Mouse (Mus musculus) C2C12 (cell line): ENCODE measurements around the gene Fnbp1. TPM values are rescaled to one million over a fixed set of nuclear protein-coding genes. Genes with fewer than 3 reads are reported as not detected.

ENCODE experiments used
- H3K27me3 ChIP-seq: one replicate; pipeline ENCODE4 v1.6.1; 2011; ENCODE audit not compliant: control insufficient read depth, insufficient read depth, insufficient read length
- H3K36me3 ChIP-seq: one replicate; pipeline ENCODE4 v1.6.1; 2011; ENCODE audit not compliant: control insufficient read depth, insufficient read depth
- H3K4me3 ChIP-seq: one replicate; pipeline ENCODE4 v1.5.1; 2011; ENCODE audit warnings: mild to moderate bottlenecking, control low read depth; ENCODE audit not compliant: poor library complexity, insufficient read depth, severe bottlenecking
- H3K79me2 ChIP-seq: one replicate; pipeline ENCODE4 v1.6.1; 2011; ENCODE audit not compliant: control insufficient read depth, insufficient read depth
- H3K79me3 ChIP-seq: one replicate; pipeline ENCODE4 v1.6.1; 2011; ENCODE audit warnings: low read depth, control low read depth
- H3ac ChIP-seq: one replicate; pipeline ENCODE3; 2011; ENCODE audit warnings: low read depth; ENCODE audit not compliant: control insufficient read depth, insufficient read length
- CEBPB ChIP-seq: IDR thresholded peaks from one replicate; pipeline ENCODE4 v1.6.1; 2011; ENCODE audit warnings: low read depth, mild to moderate bottlenecking, control low read depth, moderate library complexity
- CTCF ChIP-seq: IDR thresholded peaks from one replicate; pipeline ENCODE4 v1.5.1; 2011; ENCODE audit not compliant: control insufficient read depth, insufficient read depth, insufficient read length
- FOSL1 ChIP-seq: IDR thresholded peaks from one replicate; pipeline ENCODE4 v1.8.0; 2011; ENCODE audit warnings: mild to moderate bottlenecking, low read length; ENCODE audit not compliant: poor library complexity, insufficient read depth, severe bottlenecking
- MAX ChIP-seq: IDR thresholded peaks from one replicate; pipeline ENCODE4 v1.6.1; 2011; ENCODE audit warnings: mild to moderate bottlenecking, control low read depth
- MYOD1 ChIP-seq: IDR thresholded peaks from one replicate; pipeline ENCODE4 v1.6.1; 2011; ENCODE audit warnings: low read depth; ENCODE audit not compliant: control insufficient read depth, insufficient read length
- MYOG ChIP-seq: IDR thresholded peaks from one replicate; pipeline ENCODE4 v1.6.1; 2011; ENCODE audit not compliant: control insufficient read depth, insufficient read length; ENCODE audit errors: extremely low read depth
- USF1 ChIP-seq: IDR thresholded peaks from one replicate; pipeline ENCODE4 v1.6.1; 2011; ENCODE audit warnings: low read depth, mild to moderate bottlenecking, control low read depth, moderate library complexity
- polyA plus RNA-seq: library from polyadenylated mRNA; unstranded; fragments of >200 nt; fragmentation: generic; extraction: Trizol; gene quantifications from one replicate; pipeline ENCODE4 v1.2.1, GENCODE M21; 2012; ENCODE audit warnings: missing spikeins

The Fnbp1 gene
- polyA plus RNA-seq, 1 experiment, result 13.5 TPM

GRCm38 (mm10) chr2:31124694-31125093, 17.1 kb downstream of the Fnbp1 start:
- peaks cover 11% of the 10 kb centered on the region for H3K79me3 ChIP-seq
- no peaks in the 10 kb centered on the region for H3K27me3 ChIP-seq
- H3ac ChIP-seq, result no peak overlapping the region
- no peak overlapping the region for H3K4me3 ChIP-seq
- peaks cover 3% of the 10 kb centered on the region for H3K36me3 ChIP-seq
- TF ChIP-seq MYOG (no peak), FOSL1 (no peak), MYOD1 (no peak), USF1 (no peak), MAX (no peak), CEBPB (no peak), CTCF (no peak)
- H3K79me2 ChIP-seq, result peaks cover 55% of the 10 kb centered on the region

GRCm38 (mm10) chr2:31123493-31123892, 18.3 kb downstream of the Fnbp1 start:
- no peaks in the 10 kb centered on the region for H3K27me3 ChIP-seq
- TF ChIP-seq CEBPB (no peak), USF1 (no peak), CTCF (no peak), MYOD1 (no peak), FOSL1 (no peak), MYOG (no peak), MAX (no peak)

GRCm38 (mm10) chr2:31122806-31123205, 19.0 kb downstream of the Fnbp1 start:
- Histone ChIP-seq H3ac (no peak overlapping the region), H3K79me2 (peaks cover 40% of the 10 kb centered on the region), H3K79me3 (peaks cover 9% of the 10 kb centered on the region), H3K27me3 (no peaks in the 10 kb centered on the region), H3K4me3 (no peak overlapping the region), H3K36me3 (peaks cover 3% of the 10 kb centered on the region)
- TF ChIP-seq CEBPB (no peak), MYOG (no peak), MYOD1 (no peak), MAX (no peak), CTCF (no peak), USF1 (no peak), FOSL1 (no peak)

More at GRCm38 (mm10) chr2:31123493-31123892, 18.3 kb downstream of the Fnbp1 start:
- Histone ChIP-seq H3K79me2 (peaks cover 43% of the 10 kb centered on the region), H3K79me3 (peaks cover 11% of the 10 kb centered on the region), H3K36me3 (peaks cover 3% of the 10 kb centered on the region), H3ac (no peak overlapping the region), H3K4me3 (no peak overlapping the region)

GRCm38 (mm10) chr2:31121131-31121693, 20.6 kb downstream of the Fnbp1 start:
- no peak overlapping the region for H3K4me3 ChIP-seq
- no peaks in the 10 kb centered on the region for H3K27me3 ChIP-seq
- H3ac ChIP-seq, result no peak overlapping the region
- peaks cover 15% of the 10 kb centered on the region for H3K79me3 ChIP-seq
- peaks cover 3% of the 10 kb centered on the region for H3K36me3 ChIP-seq
- peaks cover 40% of the 10 kb centered on the region for H3K79me2 ChIP-seq
- TF ChIP-seq USF1 (no peak), CEBPB (no peak), MYOG (no peak), MAX (no peak), CTCF (no peak), FOSL1 (no peak), MYOD1 (no peak)

GRCm38 (mm10) chr2:31119795-31120194, 22.0 kb downstream of the Fnbp1 start:
- TF ChIP-seq MAX (no peak), USF1 (no peak), MYOD1 (no peak), CTCF (no peak), MYOG (no peak), FOSL1 (no peak)
- Histone ChIP-seq H3K79me2 (peaks cover 39% of the 10 kb centered on the region), H3K27me3 (no peaks in the 10 kb centered on the region), H3K36me3 (peaks cover 3% of the 10 kb centered on the region), H3K4me3 (no peak overlapping the region), H3K79me3 (peaks cover 14% of the 10 kb centered on the region), H3ac (no peak overlapping the region)
